Mouse (Mus musculus) cerebellum, adult 2 months (tissue): ENCODE measurements around the gene Rrp36.

Experiments used
- CTCF ChIP-seq: fragments of 200-500 bp; IDR thresholded peaks from 2 replicates; pipeline ENCODE4 v1.5.1; 2011; ENCODE audit warnings: low read depth, mild to moderate bottlenecking, control low read depth, low read length, moderate library complexity, borderline replicate concordance; ENCODE audit not compliant: insufficient read depth
- POLR2A ChIP-seq: fragments of 200-500 bp; IDR thresholded peaks from 2 replicates; pipeline ENCODE4 v1.6.1; 2011; ENCODE audit warnings: low read length, control low read depth, borderline replicate concordance; ENCODE audit not compliant: insufficient read depth

GRCm38 (mm10) chr17:46661981-46662380 is 12.2 kb downstream of the Rrp36 start:
- TF ChIP-seq POLR2A (no peak), CTCF (no peak)
